In the genomic region with DNA sequence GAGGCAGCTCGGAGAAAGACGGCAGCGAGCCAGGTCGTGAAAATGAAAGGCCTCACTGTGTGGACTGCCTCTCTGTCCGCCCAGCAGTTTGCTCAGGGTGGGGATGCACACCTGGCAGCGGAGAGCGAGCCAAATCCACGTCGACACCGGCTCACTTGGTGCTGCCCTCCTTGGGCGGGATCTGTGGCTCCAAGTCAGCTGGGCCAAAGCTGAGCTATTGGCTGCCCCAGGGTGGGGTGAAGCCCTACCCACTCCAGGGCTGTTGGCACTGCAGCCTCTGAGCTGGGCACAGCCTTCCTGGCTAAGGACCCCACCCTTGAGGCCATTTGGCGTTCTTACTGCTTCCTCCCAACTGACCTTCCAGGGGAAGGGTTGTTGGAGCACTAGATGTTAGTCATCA, we compare ENCODE assay signal across 7 mouse cellular contexts. TPM values are rescaled to one million over a fixed set of nuclear protein-coding genes. Genes with fewer than 3 reads are reported as not detected.
DNase-seq lines count a peak whose midpoint lies in the region; ATAC-seq and TF ChIP-seq lines count a peak whose summit lies in the region.

No protein-coding gene starts in this region.

- H3K4me3 ChIP-seq in G1E (ENCODE audit: low read depth, low read length), result peak overlapping the region; percentile 83
- peak overlapping the region; percentile 85 for H3K4me3 ChIP-seq in forebrain, embryonic 10.5 days
- H3K4me3 ChIP-seq in hindbrain, embryonic 15.5 days, result peak overlapping the region; percentile 76
- H3K4me3 ChIP-seq in limb, embryonic 13.5 days, result peak overlapping the region; percentile 76
- peak overlapping the region; percentile 75 for H3K4me3 ChIP-seq in midbrain, embryonic 12.5 days
- H3K4me3 ChIP-seq in stomach, embryonic 16.5 days (replicated peaks; ENCODE audit: low read length), result peak overlapping the region; percentile 79

- TF ChIP-seq CTCF in G1E (IDR thresholded peaks at IDR 0.05; ENCODE audit: low read depth, low read length), result no peak

- H3K9me3 ChIP-seq in G1E (replicated peaks), result no peaks in the 10 kb centered on the region
- H3K9me3 ChIP-seq in forebrain, embryonic 10.5 days, result no peaks in the 10 kb centered on the region
- no peaks in the 10 kb centered on the region for H3K9me3 ChIP-seq in hindbrain, embryonic 15.5 days
- no peaks in the 10 kb centered on the region for H3K9me3 ChIP-seq in limb, embryonic 13.5 days
- H3K9me3 ChIP-seq in midbrain, embryonic 12.5 days, result no peaks in the 10 kb centered on the region
- H3K9me3 ChIP-seq in stomach, embryonic 16.5 days (replicated peaks; ENCODE audit: control insufficient read depth, low read length), result no peaks in the 10 kb centered on the region

- H3K4me1 ChIP-seq in G1E (ENCODE audit: insufficient read depth, low read depth, low read length), result peaks cover 55% of the 10 kb centered on the region
- peaks cover 38% of the 10 kb centered on the region for H3K4me1 ChIP-seq in forebrain, embryonic 10.5 days
- peaks cover 21% of the 10 kb centered on the region for H3K4me1 ChIP-seq in hindbrain, embryonic 15.5 days (replicated peaks)
- peaks cover 23% of the 10 kb centered on the region for H3K4me1 ChIP-seq in limb, embryonic 13.5 days
- peaks cover 19% of the 10 kb centered on the region for H3K4me1 ChIP-seq in midbrain, embryonic 12.5 days
- peaks cover 17% of the 10 kb centered on the region for H3K4me1 ChIP-seq in stomach, embryonic 16.5 days (ENCODE audit: control insufficient read depth, insufficient read depth, low read length)

- peak overlapping the region; percentile 92 for H3K27ac ChIP-seq in forebrain, embryonic 10.5 days
- H3K27ac ChIP-seq in hindbrain, embryonic 15.5 days (replicated peaks), result peak overlapping the region; percentile 85
- peak overlapping the region; percentile 90; the same call in 1 of the 2 replicates for H3K27ac ChIP-seq in limb, embryonic 13.5 days
- H3K27ac ChIP-seq in midbrain, embryonic 12.5 days (replicated peaks), result 0 out of 2 replicates have a peak overlapping the region, but pooled peaks have one; percentile 63
- H3K27ac ChIP-seq in stomach, embryonic 16.5 days (ENCODE audit: low read length), result peak overlapping the region; percentile 91

- no peaks in the 10 kb centered on the region for H3K27me3 ChIP-seq in G1E (ENCODE audit: insufficient read depth, low read length)
- H3K27me3 ChIP-seq in forebrain, embryonic 10.5 days (ENCODE audit: poor library complexity, severe bottlenecking), result 0 out of 2 replicates have a peak, but pooled peaks cover 6% of the 10 kb centered on the region
- H3K27me3 ChIP-seq in hindbrain, embryonic 15.5 days, result no peaks in the 10 kb centered on the region
- H3K27me3 ChIP-seq in limb, embryonic 13.5 days, result no peaks in the 10 kb centered on the region
- 0 out of 2 replicates have a peak, but pooled peaks cover 4% of the 10 kb centered on the region for H3K27me3 ChIP-seq in midbrain, embryonic 12.5 days
- H3K27me3 ChIP-seq in stomach, embryonic 16.5 days (ENCODE audit: control insufficient read depth, insufficient read depth, low read length), result no peaks in the 10 kb centered on the region

- 5% methylated on average over 12 of the region's 12 CpGs for WGBS in forebrain, embryonic 10.5 days
- 2% methylated on average over 12 of the region's 12 CpGs for WGBS in hindbrain, embryonic 15.5 days
- WGBS in limb, embryonic 13.5 days, result 3% methylated on average over 12 of the region's 12 CpGs
- WGBS in midbrain, embryonic 12.5 days, result 5% methylated on average over 12 of the region's 12 CpGs
- 3% methylated on average over 12 of the region's 12 CpGs for WGBS in stomach, embryonic 16.5 days

- H3K4me2 ChIP-seq in hindbrain, embryonic 15.5 days, result peak overlapping the region; percentile 89
- H3K4me2 ChIP-seq in limb, embryonic 13.5 days (replicated peaks), result peak overlapping the region; percentile 97
- H3K4me2 ChIP-seq in midbrain, embryonic 12.5 days (replicated peaks), result peak overlapping the region; percentile 96
- H3K4me2 ChIP-seq in stomach, embryonic 16.5 days (ENCODE audit: low read depth, low read length), result peak overlapping the region; percentile 84

- peak overlapping the region; percentile 81 for H3K9ac ChIP-seq in hindbrain, embryonic 15.5 days
- peak overlapping the region; percentile 84 for H3K9ac ChIP-seq in limb, embryonic 13.5 days
- H3K9ac ChIP-seq in midbrain, embryonic 12.5 days (replicated peaks), result peak overlapping the region; percentile 86
- peak overlapping the region; percentile 83 for H3K9ac ChIP-seq in stomach, embryonic 16.5 days (ENCODE audit: low read length)

- ATAC-seq in G1E (ENCODE audit: extremely low read depth, insufficient number of reproducible peaks, low FRiP score, poor library complexity, severe bottlenecking), result no peak
- ATAC-seq in hindbrain, embryonic 15.5 days (ENCODE audit: low FRiP score, low read depth), result 0 out of 2 replicates have a peak, but pooled peaks have one; percentile 0
- peak; percentile 5; the same call in 1 of the 2 replicates for ATAC-seq in limb, embryonic 13.5 days (ENCODE audit: low FRiP score, low read depth)
- no peak for ATAC-seq in midbrain, embryonic 12.5 days (ENCODE audit: low FRiP score, low read depth)
- peak; percentile 76 for ATAC-seq in stomach, embryonic 16.5 days (ENCODE audit: insufficient read depth, low FRiP score)

- no peak for DNase-seq in G1E (ENCODE audit: low spot score)
- DNase-seq in adrenal gland, postnatal 36 days, result peak; percentile 69 to 83
- DNase-seq in forebrain, embryonic 10.5 days (ENCODE audit: extremely low spot score, low spot score), result no peak

- peaks cover 82% of the 10 kb centered on the region for H3K36me3 ChIP-seq in G1E (replicated peaks)
- H3K36me3 ChIP-seq in forebrain, embryonic 10.5 days (replicated peaks), result peaks cover 56% of the 10 kb centered on the region
- peaks cover 54% of the 10 kb centered on the region for H3K36me3 ChIP-seq in hindbrain, embryonic 15.5 days
- peaks cover 71% of the 10 kb centered on the region for H3K36me3 ChIP-seq in limb, embryonic 13.5 days
- peaks cover 50% of the 10 kb centered on the region for H3K36me3 ChIP-seq in midbrain, embryonic 12.5 days
- H3K36me3 ChIP-seq in stomach, embryonic 16.5 days (ENCODE audit: control insufficient read depth, insufficient read depth, low read length), result peaks cover 27% of the 10 kb centered on the region

RNA-seq across cellular contexts. Expression of a gene that starts 0.9 kb away (rescaled TPM):
- 4.3 and 5.0 TPM in 2 replicates for total RNA-seq in G1E (2014; fragmentation: Nextera tagmentation)
- total RNA-seq in G1E (2017), result 10.9 and 12.4 TPM in 2 replicates
- 19.8 and 23.3 TPM in 2 replicates for polyA plus RNA-seq in G1E (2012)
- 10 to 100 TPM; 13.5 to 24.0 TPM for total RNA-seq in adrenal gland, postnatal 36 days (2021)
- 39.7 and 41.0 TPM in 2 replicates for polyA plus RNA-seq in forebrain, embryonic 10.5 days (2016; fragmentation: Nextera tagmentation; extraction: Ambion mirVana)
- polyA plus RNA-seq in hindbrain, embryonic 15.5 days (2015; fragmentation: Nextera tagmentation; extraction: Ambion mirVana), result 43.8 and 48.1 TPM in 2 replicates
- polyA plus RNA-seq in limb, embryonic 13.5 days (2015; fragmentation: Nextera tagmentation; extraction: Ambion mirVana), result 49.1 and 51.9 TPM in 2 replicates
- polyA plus RNA-seq in midbrain, embryonic 12.5 days (2016; fragmentation: Nextera tagmentation; extraction: Ambion mirVana), result 32.1 and 32.8 TPM in 2 replicates
- 109 and 136 TPM in 2 replicates for polyA plus RNA-seq in stomach, embryonic 16.5 days (2015; fragmentation: Nextera tagmentation; extraction: Ambion mirVana)

RNA-seq across cellular contexts. Expression of a gene that starts 8.0 kb away (rescaled TPM):
- 53.9 and 65.8 TPM in 2 replicates for total RNA-seq in G1E (2014; fragmentation: Nextera tagmentation)
- 28.5 and 34.1 TPM in 2 replicates for total RNA-seq in G1E (2017)
- polyA plus RNA-seq in G1E (2012), result 243 and 284 TPM in 2 replicates
- 10 to 100 TPM; 68.0 to 77.0 TPM for total RNA-seq in adrenal gland, postnatal 36 days (2021)
- polyA plus RNA-seq in forebrain, embryonic 10.5 days (2016; fragmentation: Nextera tagmentation; extraction: Ambion mirVana), result 204 and 210 TPM in 2 replicates
- 200 and 214 TPM in 2 replicates for polyA plus RNA-seq in hindbrain, embryonic 15.5 days (2015; fragmentation: Nextera tagmentation; extraction: Ambion mirVana)
- polyA plus RNA-seq in limb, embryonic 13.5 days (2015; fragmentation: Nextera tagmentation; extraction: Ambion mirVana), result 121 and 124 TPM in 2 replicates
- 162 and 163 TPM in 2 replicates for polyA plus RNA-seq in midbrain, embryonic 12.5 days (2016; fragmentation: Nextera tagmentation; extraction: Ambion mirVana)
- 94.9 and 97.8 TPM in 2 replicates for polyA plus RNA-seq in stomach, embryonic 16.5 days (2015; fragmentation: Nextera tagmentation; extraction: Ambion mirVana)

RNA-seq across cellular contexts. Expression of a gene that starts 18.2 kb away (rescaled TPM):
- 19.1 and 22.2 TPM in 2 replicates for total RNA-seq in G1E (2014; fragmentation: Nextera tagmentation)
- total RNA-seq in G1E (2017), result 38.0 and 39.1 TPM in 2 replicates
- polyA plus RNA-seq in G1E (2012), result 22.6 and 33.3 TPM in 2 replicates
- total RNA-seq in adrenal gland, postnatal 36 days (2021), result 10 to 100 TPM; 56.1 to 62.6 TPM
- polyA plus RNA-seq in forebrain, embryonic 10.5 days (2016; fragmentation: Nextera tagmentation; extraction: Ambion mirVana), result 65.0 and 65.4 TPM in 2 replicates
- polyA plus RNA-seq in hindbrain, embryonic 15.5 days (2015; fragmentation: Nextera tagmentation; extraction: Ambion mirVana), result 58.9 and 61.5 TPM in 2 replicates
- polyA plus RNA-seq in limb, embryonic 13.5 days (2015; fragmentation: Nextera tagmentation; extraction: Ambion mirVana), result 89.8 and 93.5 TPM in 2 replicates
- polyA plus RNA-seq in midbrain, embryonic 12.5 days (2016; fragmentation: Nextera tagmentation; extraction: Ambion mirVana), result 52.7 and 54.1 TPM in 2 replicates
- polyA plus RNA-seq in stomach, embryonic 16.5 days (2015; fragmentation: Nextera tagmentation; extraction: Ambion mirVana), result 97.5 and 107 TPM in 2 replicates

RNA-seq across cellular contexts. Expression of a gene that starts 22.6 kb away (rescaled TPM):
- 26.1 and 34.9 TPM in 2 replicates for total RNA-seq in G1E (2014; fragmentation: Nextera tagmentation)
- 51.0 and 60.9 TPM in 2 replicates for total RNA-seq in G1E (2017)
- polyA plus RNA-seq in G1E (2012), result 41.0 and 71.7 TPM in 2 replicates
- total RNA-seq in adrenal gland, postnatal 36 days (2021), result 10 to 100 TPM; 28.9 to 34.2 TPM
- 73.6 and 75.8 TPM in 2 replicates for polyA plus RNA-seq in forebrain, embryonic 10.5 days (2016; fragmentation: Nextera tagmentation; extraction: Ambion mirVana)
- polyA plus RNA-seq in hindbrain, embryonic 15.5 days (2015; fragmentation: Nextera tagmentation; extraction: Ambion mirVana), result 63.6 and 66.4 TPM in 2 replicates
- 57.0 and 58.7 TPM in 2 replicates for polyA plus RNA-seq in limb, embryonic 13.5 days (2015; fragmentation: Nextera tagmentation; extraction: Ambion mirVana)
- polyA plus RNA-seq in midbrain, embryonic 12.5 days (2016; fragmentation: Nextera tagmentation; extraction: Ambion mirVana), result 56.0 and 58.3 TPM in 2 replicates
- polyA plus RNA-seq in stomach, embryonic 16.5 days (2015; fragmentation: Nextera tagmentation; extraction: Ambion mirVana), result 39.0 and 44.8 TPM in 2 replicates

RNA-seq across cellular contexts. Expression of a gene that starts 43.9 kb away (rescaled TPM):
- total RNA-seq in G1E (2014; fragmentation: Nextera tagmentation), result 32.8 and 66.2 TPM in 2 replicates
- total RNA-seq in G1E (2017), result 149 and 150 TPM in 2 replicates
- polyA plus RNA-seq in G1E (2012), result 13.9 and 16.9 TPM in 2 replicates
- total RNA-seq in adrenal gland, postnatal 36 days (2021), result 10 to 100 TPM; 84.1 to 87.4 TPM
- polyA plus RNA-seq in forebrain, embryonic 10.5 days (2016; fragmentation: Nextera tagmentation; extraction: Ambion mirVana), result 46.4 and 52.4 TPM in 2 replicates
- 63.5 and 72.8 TPM in 2 replicates for polyA plus RNA-seq in hindbrain, embryonic 15.5 days (2015; fragmentation: Nextera tagmentation; extraction: Ambion mirVana)
- 69.0 and 73.8 TPM in 2 replicates for polyA plus RNA-seq in limb, embryonic 13.5 days (2015; fragmentation: Nextera tagmentation; extraction: Ambion mirVana)
- polyA plus RNA-seq in midbrain, embryonic 12.5 days (2016; fragmentation: Nextera tagmentation; extraction: Ambion mirVana), result 50.6 and 54.7 TPM in 2 replicates
- polyA plus RNA-seq in stomach, embryonic 16.5 days (2015; fragmentation: Nextera tagmentation; extraction: Ambion mirVana), result 98.9 and 132 TPM in 2 replicates

Comparison
In these comparisons a context has a peak if more than half of its experiments do, and no peak if none do; other contexts are left out.
1. ATAC-seq: peak in hindbrain, embryonic 15.5 days (single experiment), limb, embryonic 13.5 days (single experiment) and stomach, embryonic 16.5 days (single experiment); none in G1E (single experiment) and midbrain, embryonic 12.5 days (single experiment).
2. DNase-seq: peak in adrenal gland, postnatal 36 days (2 of 2); none in G1E (single experiment) and forebrain, embryonic 10.5 days (single experiment).
3. Peak in every context shown above with its lines, with median percentiles within 50 percentile points of each other: H3K4me3 ChIP-seq, H3K27ac ChIP-seq, H3K4me2 ChIP-seq and H3K9ac ChIP-seq.